Mouse (Mus musculus) C2C12 (cell line): ENCODE results near the gene Ptpn5. TPM values are rescaled to one million over a fixed set of nuclear protein-coding genes. Genes with fewer than 3 reads are reported as not detected.

Experiments
- H3K27me3 ChIP-seq: one replicate; pipeline ENCODE4 v1.6.1; 2011; ENCODE audit not compliant: control insufficient read depth, insufficient read depth, insufficient read length
- H3K36me3 ChIP-seq: one replicate; pipeline ENCODE4 v1.6.1; 2011; ENCODE audit not compliant: control insufficient read depth, insufficient read depth
- H3K4me3 ChIP-seq: one replicate; pipeline ENCODE4 v1.5.1; 2011; ENCODE audit warnings: mild to moderate bottlenecking, control low read depth; ENCODE audit not compliant: poor library complexity, insufficient read depth, severe bottlenecking
- H3K79me2 ChIP-seq: one replicate; pipeline ENCODE4 v1.6.1; 2011; ENCODE audit not compliant: control insufficient read depth, insufficient read depth
- H3K79me3 ChIP-seq: one replicate; pipeline ENCODE4 v1.6.1; 2011; ENCODE audit warnings: low read depth, control low read depth
- H3ac ChIP-seq: one replicate; pipeline ENCODE3; 2011; ENCODE audit warnings: low read depth; ENCODE audit not compliant: control insufficient read depth, insufficient read length
- CEBPB ChIP-seq: IDR thresholded peaks from one replicate; pipeline ENCODE4 v1.6.1; 2011; ENCODE audit warnings: low read depth, mild to moderate bottlenecking, control low read depth, moderate library complexity
- CTCF ChIP-seq: IDR thresholded peaks from one replicate; pipeline ENCODE4 v1.5.1; 2011; ENCODE audit not compliant: control insufficient read depth, insufficient read depth, insufficient read length
- FOSL1 ChIP-seq: IDR thresholded peaks from one replicate; pipeline ENCODE4 v1.8.0; 2011; ENCODE audit warnings: mild to moderate bottlenecking, low read length; ENCODE audit not compliant: poor library complexity, insufficient read depth, severe bottlenecking
- MAX ChIP-seq: IDR thresholded peaks from one replicate; pipeline ENCODE4 v1.6.1; 2011; ENCODE audit warnings: mild to moderate bottlenecking, control low read depth
- MYOD1 ChIP-seq: IDR thresholded peaks from one replicate; pipeline ENCODE4 v1.6.1; 2011; ENCODE audit warnings: low read depth; ENCODE audit not compliant: control insufficient read depth, insufficient read length
- MYOG ChIP-seq: IDR thresholded peaks from one replicate; pipeline ENCODE4 v1.6.1; 2011; ENCODE audit not compliant: control insufficient read depth, insufficient read length; ENCODE audit errors: extremely low read depth
- USF1 ChIP-seq: IDR thresholded peaks from one replicate; pipeline ENCODE4 v1.6.1; 2011; ENCODE audit warnings: low read depth, mild to moderate bottlenecking, control low read depth, moderate library complexity
- polyA plus RNA-seq: library from polyadenylated mRNA; unstranded; fragments of >200 nt; fragmentation: generic; extraction: Trizol; gene quantifications from one replicate; pipeline ENCODE4 v1.2.1, GENCODE M21; 2012; ENCODE audit warnings: missing spikeins

Gene Ptpn5
- polyA plus RNA-seq, 1 experiment, result 0.16 TPM

DNA sequence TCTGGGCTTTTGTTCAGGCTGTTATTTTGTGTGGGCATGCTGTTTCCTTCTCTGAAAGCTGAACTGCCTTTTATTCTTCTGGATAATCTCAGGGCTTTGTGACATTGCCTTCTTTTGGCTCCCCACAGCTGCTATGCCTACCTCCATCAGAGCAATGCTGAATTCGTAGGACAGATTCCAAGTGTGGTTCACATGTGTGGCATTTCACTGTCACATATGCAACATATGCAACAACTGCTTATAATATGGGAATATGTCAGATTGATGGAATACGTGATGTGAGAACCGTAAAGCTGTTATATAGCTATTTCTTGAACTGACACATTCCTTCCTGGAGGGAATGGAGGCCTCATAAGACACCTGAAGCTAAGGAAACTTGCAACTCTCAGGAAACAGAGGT is 66.5 kb downstream of the Ptpn5 start:
- Histone ChIP-seq H3K4me3 (no peak overlapping the region), H3K79me3 (no peaks in the 10 kb centered on the region), H3K79me2 (no peaks in the 10 kb centered on the region), H3K27me3 (no peaks in the 10 kb centered on the region), H3ac (no peak overlapping the region), H3K36me3 (no peaks in the 10 kb centered on the region)
- TF ChIP-seq USF1 (no peak), MAX (no peak)

DNA sequence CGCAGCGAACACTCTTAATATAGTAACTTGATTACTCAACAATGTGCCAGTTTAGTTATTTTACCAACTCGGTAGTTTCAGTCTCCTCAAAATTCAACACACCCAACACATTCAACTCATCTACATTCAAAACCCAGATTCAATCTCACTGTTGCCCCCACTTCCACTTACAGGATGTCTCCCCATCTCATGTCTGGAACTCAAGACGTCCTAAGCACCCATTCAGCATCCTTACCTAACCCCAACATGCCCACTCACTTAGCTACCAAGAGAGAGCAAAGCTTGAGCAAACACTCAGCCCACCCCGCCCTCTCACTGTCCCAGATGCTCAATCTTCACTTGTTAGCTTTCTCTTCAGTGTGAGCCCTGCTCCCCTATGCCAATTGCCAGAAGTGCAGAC is 71.9 kb downstream of the Ptpn5 start:
- H3K79me2 ChIP-seq, result no peaks in the 10 kb centered on the region
- H3K36me3 ChIP-seq, result no peaks in the 10 kb centered on the region
- H3K4me3 ChIP-seq, result no peak overlapping the region
- TF ChIP-seq CEBPB (no peak), USF1 (no peak)
- no peaks in the 10 kb centered on the region for H3K27me3 ChIP-seq
- H3K79me3 ChIP-seq, result no peaks in the 10 kb centered on the region
- H3ac ChIP-seq, result no peak overlapping the region

DNA sequence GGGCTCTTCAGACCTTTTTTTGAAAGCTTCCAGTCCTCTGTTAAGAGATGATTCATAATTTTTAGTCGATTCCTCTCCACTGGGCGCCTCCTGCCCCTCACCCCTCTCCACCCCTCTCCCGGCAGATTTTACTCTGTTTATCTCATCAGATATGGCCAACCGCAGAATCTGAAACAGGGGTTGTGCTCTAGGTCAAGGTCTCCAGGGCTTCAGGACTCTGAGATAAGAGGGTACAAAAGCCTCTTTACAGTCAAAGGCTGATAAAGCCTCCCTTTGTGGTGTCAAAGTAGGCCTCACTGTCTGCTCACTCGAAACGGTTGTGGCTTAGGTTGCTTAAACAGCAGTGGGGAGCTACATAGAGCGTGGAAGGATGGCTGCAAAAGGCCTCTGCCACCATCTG is 74.1 kb downstream of the Ptpn5 start:
- no peaks in the 10 kb centered on the region for H3K27me3 ChIP-seq
- H3ac ChIP-seq, result no peak overlapping the region
- H3K79me3 ChIP-seq, result no peaks in the 10 kb centered on the region
- no peak overlapping the region for H3K4me3 ChIP-seq
- H3K79me2 ChIP-seq, result no peaks in the 10 kb centered on the region
- H3K36me3 ChIP-seq, result no peaks in the 10 kb centered on the region
- TF ChIP-seq MAX, result no peak
- TF ChIP-seq CEBPB, result no peak
- TF ChIP-seq FOSL1, result no peak
- no peak for TF ChIP-seq MYOG
- TF ChIP-seq MYOD1, result no peak
- no peak for TF ChIP-seq CTCF

DNA sequence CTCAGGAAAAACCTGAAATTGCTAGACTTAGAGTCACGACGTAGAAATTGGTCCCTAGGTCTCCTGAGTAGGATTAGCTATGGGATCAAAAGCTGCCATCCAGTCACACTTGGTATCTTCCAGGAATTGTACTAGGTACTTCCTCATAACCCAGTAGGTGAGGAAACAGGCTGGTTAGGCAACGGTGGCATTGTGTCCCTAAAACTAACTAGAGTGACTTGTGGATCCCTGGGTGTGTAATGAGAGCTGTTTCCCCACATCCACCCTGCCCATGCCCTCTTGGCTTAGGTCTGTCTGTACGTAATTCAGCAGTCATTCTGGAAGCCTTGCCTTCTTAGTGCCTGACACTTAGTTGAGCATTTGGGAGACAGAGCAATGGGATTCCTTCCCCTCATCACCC is 77.2 kb downstream of the Ptpn5 start:
- TF ChIP-seq MYOG, result no peak
- TF ChIP-seq CTCF, result no peak
- TF ChIP-seq USF1, result no peak
- Histone ChIP-seq H3K79me2 (no peaks in the 10 kb centered on the region), H3K27me3 (no peaks in the 10 kb centered on the region), H3K79me3 (no peaks in the 10 kb centered on the region), H3ac (no peak overlapping the region), H3K36me3 (no peaks in the 10 kb centered on the region), H3K4me3 (no peak overlapping the region)

DNA sequence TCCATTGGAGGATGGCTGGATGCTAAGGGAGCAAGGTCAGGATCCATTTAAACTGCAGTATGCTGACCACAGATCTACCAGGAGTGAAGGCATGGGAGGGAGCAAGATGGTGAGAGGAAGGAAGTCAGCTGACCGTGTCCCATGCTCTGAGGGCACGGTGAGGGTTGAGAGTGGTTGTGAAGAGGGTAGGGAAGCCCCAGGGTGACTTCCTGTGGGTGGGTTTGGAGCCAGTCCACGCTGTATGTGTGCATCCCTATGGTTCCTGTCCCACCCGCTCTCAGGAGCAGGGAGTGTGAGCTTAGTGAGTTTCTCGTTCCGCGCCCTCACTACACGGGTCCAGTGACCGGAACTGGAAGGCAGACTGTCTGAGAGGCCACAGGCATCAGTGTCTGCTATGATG is 77.7 kb downstream of the Ptpn5 start:
- H3K79me2 ChIP-seq, result no peaks in the 10 kb centered on the region
- no peak for TF ChIP-seq USF1
- TF ChIP-seq MAX, result no peak
- TF ChIP-seq MYOD1, result no peak
- no peak for TF ChIP-seq MYOG
- TF ChIP-seq CTCF, result no peak
- TF ChIP-seq CEBPB, result no peak
- TF ChIP-seq FOSL1, result no peak
- H3ac ChIP-seq, result no peak overlapping the region
- H3K36me3 ChIP-seq, result no peaks in the 10 kb centered on the region
- no peaks in the 10 kb centered on the region for H3K27me3 ChIP-seq
- no peak overlapping the region for H3K4me3 ChIP-seq
- no peaks in the 10 kb centered on the region for H3K79me3 ChIP-seq

DNA sequence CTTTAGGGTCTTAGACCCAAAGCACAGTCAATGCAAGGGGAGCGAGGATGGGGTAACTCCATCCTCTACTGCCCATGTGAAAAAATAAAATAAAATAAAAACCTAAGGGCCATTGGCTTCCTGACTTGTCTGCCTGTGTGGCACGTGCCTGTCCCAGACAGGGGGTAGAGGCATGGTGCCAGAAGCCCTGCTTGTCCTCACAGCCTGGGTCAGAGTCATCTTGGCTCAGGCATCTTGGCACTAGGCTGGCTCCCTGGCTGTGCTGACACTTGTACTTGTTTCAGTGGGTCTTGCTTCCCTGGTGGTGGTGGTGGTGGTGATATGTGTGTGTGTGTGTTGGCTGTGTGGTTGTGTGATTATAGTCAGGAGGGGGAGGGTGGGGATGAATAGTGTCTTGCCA is 78.8 kb downstream of the Ptpn5 start:
- no peaks in the 10 kb centered on the region for H3K79me3 ChIP-seq
- TF ChIP-seq MYOD1 (no peak), CEBPB (no peak), MAX (no peak), MYOG (no peak), CTCF (no peak), USF1 (no peak), FOSL1 (no peak)

DNA sequence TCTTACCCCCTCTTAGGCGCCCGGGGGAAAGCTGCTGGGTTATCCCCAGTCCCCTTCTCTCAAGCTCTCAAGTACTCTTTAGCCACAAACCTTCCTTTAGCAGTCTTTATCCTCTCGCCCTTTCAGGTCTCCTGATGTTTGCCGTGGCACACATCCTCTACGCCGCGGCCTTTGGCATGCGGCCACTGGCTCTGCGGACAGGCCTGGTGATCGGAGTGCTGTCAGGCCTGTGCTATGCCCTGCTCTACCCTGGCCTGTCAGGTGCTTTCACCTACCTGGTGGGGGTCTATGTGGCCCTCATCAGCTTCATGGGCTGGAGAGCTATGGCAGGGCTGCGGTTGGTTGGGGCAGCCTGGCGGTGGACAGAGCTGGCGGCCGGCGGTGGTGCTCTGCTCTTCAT is 80.2 kb downstream of the Ptpn5 start:
- no peaks in the 10 kb centered on the region for H3K36me3 ChIP-seq
- no peak overlapping the region for H3K4me3 ChIP-seq
- H3K27me3 ChIP-seq, result no peaks in the 10 kb centered on the region
- H3ac ChIP-seq, result no peak overlapping the region
- no peak for TF ChIP-seq CTCF
- no peak for TF ChIP-seq MAX
- no peak for TF ChIP-seq CEBPB
- no peak for TF ChIP-seq FOSL1
- no peak for TF ChIP-seq MYOG
- TF ChIP-seq MYOD1, result no peak
- TF ChIP-seq USF1, result no peak
- H3K79me2 ChIP-seq, result no peaks in the 10 kb centered on the region
- no peaks in the 10 kb centered on the region for H3K79me3 ChIP-seq

More for the DNA sequence above, 78.8 kb downstream of the Ptpn5 start:
- Histone ChIP-seq H3K36me3 (no peaks in the 10 kb centered on the region), H3K4me3 (no peak overlapping the region), H3ac (no peak overlapping the region), H3K27me3 (no peaks in the 10 kb centered on the region), H3K79me2 (no peaks in the 10 kb centered on the region)
